Mouse (Mus musculus) olfactory bulb, adult 2 months (tissue): ENCODE results near the gene Rnf212b.
A peak's percentile ranks its signal among the peaks of the same experiment; 100 is the strongest.

Experiments used
- CTCF ChIP-seq: fragments of 200-500 bp; IDR thresholded peaks from 2 replicates; pipeline ENCODE4 v1.5.1; 2012; ENCODE audit warnings: low read depth, mild to moderate bottlenecking, low read length, moderate library complexity; ENCODE audit not compliant: insufficient read depth
- POLR2A ChIP-seq: fragments of 200-500 bp; IDR thresholded peaks from 2 replicates; pipeline ENCODE4 v1.6.1; 2012; ENCODE audit warnings: mild to moderate bottlenecking, low read depth, low read length, moderate library complexity; ENCODE audit not compliant: insufficient read depth

GRCm38 (mm10) chr14:54781610-54782365, 32.2 kb upstream of the Rnf212b start, which contains the start of gene Slc7a8:
- TF ChIP-seq CTCF (no peak), POLR2A (peak; percentile 91)
